Mouse (Mus musculus) lung, adult 10 weeks (tissue): ENCODE measurements around the gene Heatr1. TPM values are rescaled to one million over a fixed set of nuclear protein-coding genes. Genes with fewer than 3 reads are reported as not detected.

ENCODE experiments used
- polyA plus RNA-seq: library from polyadenylated mRNA; stranded (reverse); fragments of 350-450 nt; fragmentation: Illumina TruSeq; extraction: RNeasy Lipid Tissue Mini Kit (QIAGEN cat#74804); gene quantifications from one replicate; pipeline ENCODE4 v1.2.3, GENCODE M21; 2014; ENCODE audit warnings: low read depth, low replicate concordance; ENCODE audit not compliant: insufficient read depth

Heatr1 gene
- 15.2 TPM for polyA plus RNA-seq

DNA sequence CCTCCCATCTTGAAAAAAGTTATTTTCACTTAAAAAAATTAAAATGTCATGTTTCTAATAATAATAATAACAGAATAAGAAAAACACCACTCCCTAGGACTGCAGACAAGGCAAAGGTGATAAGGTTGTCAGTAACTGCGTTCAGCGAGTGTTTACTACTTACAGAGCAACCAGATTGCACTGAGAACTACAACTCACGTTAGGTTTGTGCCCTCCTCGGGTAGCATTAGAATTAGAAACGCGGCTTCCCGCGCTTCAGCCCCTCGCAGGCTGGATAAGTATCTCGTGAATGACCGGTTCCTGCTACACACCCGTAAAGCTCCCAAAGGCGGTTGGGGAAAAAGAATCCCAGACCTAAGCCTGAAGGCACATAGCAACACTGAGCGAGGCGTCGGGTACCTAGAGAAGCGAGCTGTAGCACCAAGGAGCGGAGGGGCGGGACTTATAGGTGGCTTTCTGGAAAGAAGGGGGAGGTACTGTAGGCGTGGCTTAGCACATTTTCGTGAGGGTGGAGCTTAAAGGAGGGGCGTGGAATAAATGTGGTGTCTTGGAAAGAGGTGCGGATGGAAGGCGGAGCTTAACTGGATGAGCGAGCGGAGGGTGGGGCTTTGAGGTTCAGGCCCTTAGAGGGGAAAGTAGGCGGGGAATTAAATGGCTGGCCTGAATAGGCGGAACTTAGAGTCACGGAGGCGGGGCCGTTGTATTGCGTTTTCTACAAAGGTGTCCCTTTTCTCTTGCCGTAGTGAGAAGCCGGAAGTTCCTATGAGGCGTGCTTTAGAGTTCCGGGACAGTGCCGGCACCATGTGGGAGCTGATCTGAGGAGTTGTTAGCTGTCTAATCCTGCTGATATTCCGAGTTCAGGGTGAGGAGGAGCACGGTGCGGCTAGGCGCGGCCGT lies at the start of gene Heatr1:
Gene Heatr1, plus strand, starts transcription at position 419 of the 897 bp plus-strand sequence.

GRCm38 (mm10) chr13:12464844-12465243 lies 70.0 kb downstream of the Heatr1 start, which contains the start of gene Lgals8:
Lgals8 (minus strand) TSS chr13:12464944.

Other genes with a start within 250 kb of the Heatr1 start
- gene Mtr, start 136.9 kb upstream of the Heatr1 start, polyA plus RNA-seq = 3.1 TPM
- gene Actn2, start 54.3 kb upstream of the Heatr1 start, polyA plus RNA-seq = 16.6 TPM
- gene Lgals8, start 69.9 kb downstream of the Heatr1 start, polyA plus RNA-seq = 29.2 TPM
- 0.20 TPM for gene Edaradd, start 125.4 kb downstream of the Heatr1 start, polyA plus RNA-seq
- gene Ero1lb, start 170.8 kb downstream of the Heatr1 start, polyA plus RNA-seq = 6.2 TPM